Mouse (Mus musculus): ENCODE measurements around the gene Snai1. TPM values are rescaled to one million over a fixed set of nuclear protein-coding genes. Genes with fewer than 3 reads are reported as not detected.

The Snai1 gene
- total RNA-seq, 2 experiments from 2014 or later: 6.3 to 7.0 TPM

DNA sequence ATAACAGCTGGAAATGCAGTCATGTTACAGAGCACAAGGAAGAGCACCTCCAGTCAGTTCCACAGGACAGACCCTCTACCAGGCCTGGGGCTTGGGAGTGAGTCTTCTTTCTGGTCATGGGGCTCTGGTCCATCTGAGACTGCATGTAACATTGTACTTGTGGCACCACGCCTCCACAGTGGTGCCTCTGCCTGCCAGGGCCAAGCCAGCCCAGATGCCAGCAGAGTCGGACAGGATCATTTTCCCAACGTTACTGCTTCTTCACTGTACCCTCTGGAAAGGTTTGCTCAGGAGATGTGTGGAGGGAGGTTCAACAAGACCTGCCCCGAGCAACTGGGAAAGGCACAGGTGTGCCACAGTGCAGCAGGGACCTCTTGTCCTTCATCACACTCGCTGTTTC lies 22.3 kb upstream of the Snai1 start:
- no peak for DNase-seq (ENCODE audit: low spot score in 2 of 2)

DNA sequence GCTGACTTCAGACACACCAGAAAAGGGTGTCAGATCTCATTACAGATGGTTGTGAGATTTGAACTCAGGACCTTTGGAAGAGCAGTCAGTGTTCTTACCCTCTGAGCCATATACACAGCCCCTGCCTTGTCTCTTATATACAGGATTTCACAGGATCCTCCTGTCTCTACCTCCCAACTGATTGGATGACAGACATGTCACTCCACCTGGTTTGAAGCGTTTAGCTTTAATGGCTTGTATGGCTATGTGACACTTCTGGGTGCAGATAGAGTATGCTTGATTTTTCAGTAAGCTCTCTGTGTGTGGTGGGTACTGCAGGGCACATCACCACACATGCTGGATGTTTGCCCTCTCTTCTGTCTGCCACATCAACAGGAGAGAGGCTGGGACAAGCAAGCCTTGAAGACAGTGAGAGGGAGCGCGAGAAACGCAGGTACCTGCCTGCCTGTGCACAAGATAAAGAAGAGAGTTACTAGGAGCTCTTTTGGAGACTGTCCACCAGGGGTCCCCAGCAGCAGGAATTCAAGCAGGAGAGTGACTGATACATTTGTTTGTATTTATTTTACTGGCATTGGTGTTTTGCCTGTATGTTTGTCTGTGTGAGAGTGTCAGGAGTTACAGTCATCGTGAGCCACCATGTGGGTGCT lies 18.3 kb upstream of the Snai1 start:
- no peak for DNase-seq (ENCODE audit: low spot score in 2 of 2)

- no peak for DNase-seq (ENCODE audit: low spot score in 2 of 2)
Measured at GRCm38 (mm10) chr2:167528278-167528677, 9.7 kb upstream of the Snai1 start.

GRCm38 (mm10) chr2:167529935-167530513 lies 8.0 kb upstream of the Snai1 start:
- DNase-seq (ENCODE audit: low spot score in 2 of 2): no peak

GRCm38 (mm10) chr2:167530536-167530935 lies 7.5 kb upstream of the Snai1 start:
- DNase-seq (ENCODE audit: low spot score in 2 of 2): no peak

DNA sequence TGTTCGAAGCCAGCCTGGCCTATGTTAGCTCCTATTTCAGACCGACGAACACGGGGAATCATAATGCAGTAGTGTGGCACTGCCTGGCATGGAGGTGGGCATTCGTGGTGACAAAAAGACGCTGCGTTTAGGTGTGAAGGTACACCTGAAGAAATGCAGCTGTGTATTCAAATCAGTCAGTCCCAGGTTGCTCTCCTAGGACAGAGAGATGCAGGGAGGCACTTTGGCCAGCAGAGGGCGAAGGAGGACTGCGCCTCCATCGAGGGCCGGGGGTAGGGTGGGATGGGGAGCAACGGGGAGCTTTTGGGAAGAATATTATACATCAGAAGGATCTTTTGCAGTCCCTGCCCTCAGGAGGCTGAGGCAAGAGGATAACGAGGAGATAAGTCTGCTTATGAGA lies 5.9 kb upstream of the Snai1 start:
- DNase-seq (ENCODE audit: low spot score in 2 of 2): no peak

GRCm38 (mm10) chr2:167533880-167534279 lies 4.1 kb upstream of the Snai1 start:
- no peak for DNase-seq (ENCODE audit: low spot score in 2 of 2)

DNA sequence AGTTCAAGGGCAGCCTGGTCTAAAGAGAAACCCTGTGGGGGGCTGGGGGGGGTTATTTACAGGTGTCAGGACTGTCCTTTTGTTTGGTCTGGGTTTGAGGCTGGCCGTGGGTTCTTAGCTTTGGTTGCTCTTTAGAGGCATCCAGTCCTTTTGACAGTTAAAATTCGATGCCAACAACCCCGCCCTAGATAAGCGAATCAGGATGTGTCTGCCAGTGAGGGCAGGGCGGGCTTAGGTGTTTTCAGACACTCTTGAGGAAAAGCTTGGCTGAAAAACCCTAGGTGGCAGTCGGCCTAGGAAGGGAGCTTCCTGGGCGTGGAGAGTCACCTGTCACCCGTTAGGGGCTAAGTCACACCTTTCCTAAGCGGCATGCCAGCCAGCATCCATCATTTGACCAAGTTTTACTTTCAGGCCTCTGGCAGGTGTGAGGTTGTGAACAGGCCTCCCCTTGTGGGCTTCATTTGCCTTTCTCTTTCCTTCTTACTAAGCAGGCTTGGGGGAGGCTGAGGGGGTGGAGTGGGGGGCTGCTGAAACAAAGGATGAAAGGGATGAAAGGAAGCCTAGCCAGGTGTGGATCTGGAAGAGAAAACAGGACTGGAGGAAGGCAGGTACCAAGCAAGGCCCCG lies 1.6 kb upstream of the Snai1 start:
- no peak for DNase-seq (ENCODE audit: low spot score in 2 of 2)

- DNase-seq (ENCODE audit: low spot score in 2 of 2): peak in 1 of 2 experiments; percentile 40
Measured at GRCm38 (mm10) chr2:167538671-167539306, 794 bp downstream of the Snai1 start.

GRCm38 (mm10) chr2:167539536-167540476 lies 1.8 kb downstream of the Snai1 start:
- peak in 1 of 2 experiments; percentile 45 for DNase-seq (ENCODE audit: low spot score in 2 of 2)

GRCm38 (mm10) chr2:167540477-167541110 lies 2.6 kb downstream of the Snai1 start:
- DNase-seq (ENCODE audit: low spot score in 2 of 2): no peak

- no peak for DNase-seq (ENCODE audit: low spot score in 2 of 2)
Measured at GRCm38 (mm10) chr2:167541324-167541723, 3.3 kb downstream of the Snai1 start.

DNA sequence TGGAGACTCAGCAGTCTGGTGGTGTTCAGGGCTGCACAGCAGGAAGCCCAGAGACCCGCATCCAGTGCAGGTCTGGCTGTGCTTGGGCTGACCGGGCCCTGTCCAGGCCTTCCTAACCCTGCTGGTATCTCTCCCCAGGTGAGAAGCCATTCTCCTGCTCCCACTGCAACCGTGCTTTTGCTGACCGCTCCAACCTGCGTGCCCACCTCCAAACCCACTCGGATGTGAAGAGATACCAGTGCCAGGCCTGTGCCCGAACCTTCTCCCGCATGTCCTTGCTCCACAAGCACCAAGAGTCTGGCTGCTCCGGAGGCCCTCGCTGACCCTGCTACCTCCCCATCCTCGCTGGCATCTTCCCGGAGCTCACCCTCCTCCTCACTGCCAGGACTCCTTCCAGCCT lies 3.8 kb downstream of the Snai1 start:
- no peak for DNase-seq (ENCODE audit: low spot score in 2 of 2)

DNA sequence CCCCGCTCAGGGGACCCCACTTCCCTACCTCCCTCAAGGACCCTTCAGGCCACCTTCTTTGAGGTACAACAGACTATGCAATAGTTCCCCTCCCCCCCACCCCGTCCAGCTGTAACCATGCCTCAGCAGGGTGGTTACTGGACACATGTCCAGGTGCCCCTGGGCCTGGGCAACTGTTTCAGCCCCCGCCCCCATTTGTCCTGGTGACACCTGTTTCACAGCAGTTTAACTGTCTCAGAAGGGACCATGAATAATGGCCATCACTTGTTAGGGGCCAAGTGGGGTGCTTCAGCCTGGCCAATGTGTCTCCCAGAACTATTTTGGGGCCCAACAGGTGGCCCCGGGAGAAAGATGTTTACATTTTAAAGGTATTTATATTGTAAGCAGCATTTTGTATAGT lies 4.4 kb downstream of the Snai1 start:
- DNase-seq (ENCODE audit: low spot score in 2 of 2): no peak

DNA sequence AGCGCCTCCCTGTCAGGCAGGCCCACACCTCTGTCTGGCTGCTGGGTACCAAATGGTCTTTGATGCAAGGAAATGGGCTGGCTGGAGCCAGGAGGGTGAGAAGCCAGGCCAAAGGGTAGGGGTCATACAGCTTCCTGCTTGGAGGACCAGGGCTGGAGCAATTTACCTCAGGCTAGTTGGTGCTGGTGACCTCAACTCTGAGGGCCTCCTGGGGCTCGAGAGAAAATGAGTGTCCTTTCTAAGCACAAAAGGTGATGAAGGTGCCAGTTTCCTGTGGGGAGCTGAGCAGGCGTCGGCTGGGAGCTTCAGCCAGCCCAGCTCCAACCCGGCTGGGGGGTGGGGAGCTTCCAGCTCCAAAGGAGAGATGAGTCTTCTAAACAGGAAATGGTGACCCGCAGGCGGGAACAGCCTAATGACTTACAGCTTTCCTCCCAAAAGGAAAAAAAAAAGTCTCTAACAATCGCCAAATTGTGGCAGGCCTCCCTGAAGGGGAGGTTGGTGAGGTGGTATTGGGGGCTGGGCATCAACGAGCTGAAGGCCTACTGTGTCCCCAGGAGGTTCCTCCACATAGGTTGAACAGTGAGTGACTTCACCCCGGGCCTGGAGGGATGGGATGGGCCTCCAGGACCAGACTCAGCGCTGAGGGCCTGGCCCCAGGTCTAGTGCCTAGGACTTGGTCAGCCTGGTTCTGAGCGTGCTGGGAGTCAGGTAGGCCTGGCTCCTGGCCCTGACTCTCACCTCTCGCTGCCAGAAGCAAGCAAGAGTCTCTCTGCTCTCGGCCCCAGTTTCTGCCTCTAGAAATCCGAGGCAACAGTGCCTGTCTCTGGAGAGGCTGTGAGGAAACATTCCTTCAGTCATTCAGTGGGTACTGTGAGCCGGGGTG lies 5.4 kb downstream of the Snai1 start:
- DNase-seq (ENCODE audit: low spot score in 2 of 2): peak in 1 of 2 experiments; percentile 57

GRCm38 (mm10) chr2:167544004-167544356 lies 6.0 kb downstream of the Snai1 start:
- DNase-seq (ENCODE audit: low spot score in 2 of 2): no peak

DNA sequence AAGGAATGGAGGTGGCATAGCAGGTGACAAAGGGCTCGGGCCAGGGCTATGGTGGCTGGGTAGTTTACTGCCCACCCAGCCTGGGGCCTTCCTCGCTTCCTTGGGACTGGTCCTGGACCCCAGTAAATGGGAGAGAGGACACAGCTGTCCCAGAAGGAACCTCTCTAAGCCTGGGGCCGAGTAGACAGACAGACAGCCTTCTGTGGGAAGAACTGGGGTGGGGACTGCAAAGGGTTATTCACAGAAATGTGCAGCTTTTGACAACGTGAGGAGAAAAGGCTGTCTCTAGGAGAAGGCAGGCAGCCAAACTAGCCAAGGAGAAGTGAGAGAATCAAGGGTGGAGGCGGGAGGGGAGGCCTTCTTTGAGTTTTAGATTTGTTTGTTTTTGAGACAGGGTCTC lies 6.5 kb downstream of the Snai1 start:
- no peak for DNase-seq (ENCODE audit: low spot score in 2 of 2)

DNA sequence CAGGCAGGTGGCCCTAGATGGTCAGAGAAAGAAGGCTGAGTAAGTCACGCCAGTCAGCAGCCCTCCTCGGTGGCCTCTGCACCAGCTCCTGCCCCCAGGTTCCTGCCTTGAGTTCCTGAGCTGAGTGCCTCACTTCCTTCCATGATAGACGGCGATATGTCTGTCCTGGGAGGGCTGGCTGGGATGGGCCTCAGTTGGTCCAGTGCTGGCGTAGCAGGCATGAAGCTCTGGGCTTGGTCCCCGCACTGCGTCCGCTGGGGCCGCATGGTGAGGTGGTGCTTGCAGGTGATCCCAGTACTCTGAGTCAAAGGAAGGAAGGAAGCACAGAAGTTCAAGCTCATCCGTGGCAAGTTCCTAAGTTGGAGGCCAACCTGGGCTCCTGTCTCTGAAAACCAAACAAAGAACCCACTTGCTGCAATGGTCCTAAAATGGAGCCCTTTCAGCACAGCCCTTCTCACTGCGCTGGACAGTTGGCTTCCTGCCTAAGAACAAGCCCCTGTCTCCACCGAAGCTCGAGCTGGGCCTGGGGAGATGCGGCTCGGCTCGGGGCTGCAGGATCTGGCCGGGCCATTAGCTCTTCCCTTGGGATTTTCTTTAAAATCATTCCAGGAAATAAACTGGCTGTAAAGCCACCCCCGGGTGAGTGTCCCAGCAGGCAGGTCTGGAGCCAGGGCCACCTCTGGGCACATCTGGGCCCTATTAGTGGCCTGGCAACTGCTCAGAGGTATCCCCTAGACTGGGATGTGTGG lies 8.6 kb downstream of the Snai1 start:
- no peak for DNase-seq (ENCODE audit: low spot score in 2 of 2)

- DNase-seq (ENCODE audit: low spot score in 2 of 2): no peak
Measured at GRCm38 (mm10) chr2:167547444-167547843, 9.4 kb downstream of the Snai1 start.

Data from gastrocnemius, postnatal 4 days (tissue).